Mouse (Mus musculus): Measurements from ENCODE around the gene Edc4.

The Edc4 gene

DNA sequence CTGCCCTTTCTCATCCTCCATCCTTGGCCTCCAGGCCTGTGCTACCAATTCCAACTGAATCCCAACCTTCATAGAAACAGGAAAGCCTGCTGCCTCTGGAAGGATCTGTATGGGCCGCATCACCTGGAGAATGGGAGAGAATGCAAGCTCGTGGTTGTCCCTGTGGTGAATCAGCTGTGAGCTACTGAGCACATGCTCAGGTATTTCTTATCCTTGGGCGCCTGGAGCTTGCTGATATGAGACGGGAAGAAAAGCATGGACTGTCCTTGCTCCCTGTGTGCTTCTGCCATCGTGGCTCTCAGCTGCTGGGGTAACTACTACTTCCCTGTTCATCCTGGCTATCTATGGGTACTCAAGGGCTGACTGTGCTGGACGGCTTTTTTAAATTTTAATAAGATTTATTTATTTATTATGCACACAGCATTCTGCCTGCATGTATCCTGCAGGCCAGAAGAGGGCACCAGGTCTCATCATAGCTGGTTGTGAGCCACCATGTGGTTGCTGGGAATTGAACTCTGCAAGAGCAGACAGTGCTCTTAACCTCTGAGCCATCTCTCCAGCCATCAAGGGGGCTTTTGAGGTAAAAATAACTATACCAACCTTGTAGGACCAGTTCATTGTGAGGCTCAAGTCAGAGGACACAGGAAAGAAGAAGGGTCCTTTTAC lies 14.2 kb upstream of the Edc4 start:
- no peak for DNase-seq (ENCODE audit: extremely low spot score, low read depth, low spot score)

DNA sequence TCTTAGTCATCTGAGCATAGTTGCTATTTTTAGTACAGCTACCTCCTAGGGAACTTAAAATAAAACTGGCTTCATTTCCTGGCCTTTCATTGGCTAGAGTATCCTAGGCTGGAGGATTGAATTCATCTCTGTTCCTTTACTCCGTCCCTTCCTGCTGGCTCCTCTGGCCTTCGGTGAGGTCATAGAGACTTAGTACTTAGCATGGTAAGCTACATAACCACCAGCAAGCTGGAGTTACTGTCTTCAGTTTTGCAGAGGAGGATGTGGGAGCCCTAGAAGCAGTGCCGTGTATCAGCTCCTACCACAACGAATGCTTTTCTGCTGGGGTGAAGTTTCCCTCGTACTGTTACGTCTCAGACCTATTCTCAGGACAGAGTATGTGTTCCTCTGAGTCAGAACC lies 6.4 kb upstream of the Edc4 start:
- no peak for DNase-seq (ENCODE audit: extremely low spot score, low read depth, low spot score)

DNA sequence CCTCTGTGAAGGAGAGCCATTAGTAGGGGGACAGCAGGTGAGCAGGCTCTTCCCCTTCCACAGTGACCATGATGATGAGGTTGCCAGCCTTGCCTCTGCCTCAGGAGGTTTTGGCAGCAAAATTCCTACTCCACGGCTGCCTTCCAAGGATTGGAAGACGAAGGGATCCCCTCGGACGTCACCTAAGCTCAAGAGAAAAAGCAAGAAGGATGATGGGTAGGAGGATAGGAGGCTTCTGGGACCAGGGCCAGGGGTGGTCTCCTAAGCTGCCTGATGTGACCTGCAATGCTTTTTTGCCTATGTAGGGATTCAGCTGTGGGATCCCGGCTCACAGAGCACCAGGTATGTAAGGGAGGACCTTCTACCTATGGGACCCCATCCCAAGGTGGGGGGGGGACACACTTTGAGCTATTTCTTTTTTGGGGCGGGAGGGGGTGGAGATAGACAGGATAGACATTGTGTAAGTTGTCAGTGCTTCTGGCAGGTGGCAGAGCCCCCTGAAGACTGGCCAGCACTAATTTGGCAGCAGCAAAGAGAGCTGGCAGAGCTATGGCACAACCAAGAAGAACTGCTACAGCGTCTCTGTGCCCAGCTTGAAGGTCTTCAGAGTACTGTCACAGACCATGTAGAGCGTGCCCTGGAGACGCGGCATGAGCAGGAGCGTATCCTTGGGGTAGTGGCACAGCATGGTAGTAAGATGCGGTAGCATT lies 9.2 kb downstream of the Edc4 start:
- no peak for DNase-seq (ENCODE audit: extremely low spot score, low read depth, low spot score)

DNA sequence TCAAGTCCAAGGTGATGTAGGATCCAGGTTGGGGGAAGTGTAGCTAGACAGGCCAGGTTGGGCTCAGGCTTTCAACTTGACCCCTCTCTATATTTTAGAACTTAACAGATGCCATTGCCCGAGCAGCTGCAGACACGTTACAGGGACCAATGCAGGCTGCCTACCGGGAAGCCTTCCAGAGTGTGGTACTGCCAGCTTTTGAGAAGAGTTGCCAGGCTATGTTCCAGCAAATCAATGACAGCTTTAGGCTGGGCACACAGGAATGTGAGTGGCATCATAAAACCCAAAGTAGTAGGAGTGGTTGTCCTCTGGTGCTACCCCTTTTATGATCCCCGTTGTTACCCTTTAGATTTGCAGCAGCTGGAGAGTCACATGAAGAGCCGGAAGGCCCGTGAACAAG lies 10.2 kb downstream of the Edc4 start:
- no peak for DNase-seq (ENCODE audit: extremely low spot score, low read depth, low spot score)

DNA sequence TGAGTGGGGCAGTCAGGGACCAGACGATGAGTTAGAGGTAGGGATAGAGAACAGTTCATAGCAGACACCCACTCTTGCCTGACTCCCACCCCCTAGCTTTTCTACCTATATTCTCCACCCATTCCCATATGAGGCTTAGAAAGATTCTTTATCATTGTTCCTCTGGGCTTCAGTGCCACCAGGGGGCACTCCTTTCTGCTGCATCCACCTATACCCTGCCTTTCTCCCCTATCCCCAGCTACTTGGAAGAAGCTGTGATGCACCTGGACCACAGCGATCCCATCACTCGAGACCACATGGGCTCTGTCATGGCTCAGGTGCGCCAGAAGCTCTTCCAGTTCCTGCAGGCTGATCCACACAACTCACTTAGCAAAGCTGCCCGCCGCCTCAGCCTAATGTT lies 11.8 kb downstream of the Edc4 start:
- DNase-seq (ENCODE audit: extremely low spot score, low read depth, low spot score) = no peak

DNA sequence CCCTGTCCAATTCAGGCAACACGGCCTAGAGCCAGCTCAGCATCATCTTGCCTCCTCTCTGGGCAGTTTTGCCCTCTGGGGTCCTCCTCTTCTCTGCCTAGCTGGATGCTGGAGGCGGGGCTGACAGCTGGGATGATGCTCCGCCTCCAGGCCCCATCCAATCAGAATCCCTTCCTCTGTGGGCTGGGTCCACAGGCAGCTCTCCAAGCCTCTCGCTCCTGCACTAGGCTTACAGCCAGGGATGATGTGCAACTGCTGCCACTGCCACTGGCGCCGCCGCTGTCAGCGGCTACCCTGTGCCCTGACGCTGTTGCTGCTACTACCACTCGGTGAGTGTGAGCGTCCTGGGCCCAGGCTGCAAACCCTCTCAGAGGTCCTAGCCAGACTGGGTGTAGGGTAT lies 12.7 kb downstream of the Edc4 start, which contains the start of gene Nrn1l:
Gene Nrn1l (plus strand): TSS at position 229 of the 400 bp plus-strand sequence.
- DNase-seq (ENCODE audit: extremely low spot score, low read depth, low spot score) = peak; percentile 39

DNA sequence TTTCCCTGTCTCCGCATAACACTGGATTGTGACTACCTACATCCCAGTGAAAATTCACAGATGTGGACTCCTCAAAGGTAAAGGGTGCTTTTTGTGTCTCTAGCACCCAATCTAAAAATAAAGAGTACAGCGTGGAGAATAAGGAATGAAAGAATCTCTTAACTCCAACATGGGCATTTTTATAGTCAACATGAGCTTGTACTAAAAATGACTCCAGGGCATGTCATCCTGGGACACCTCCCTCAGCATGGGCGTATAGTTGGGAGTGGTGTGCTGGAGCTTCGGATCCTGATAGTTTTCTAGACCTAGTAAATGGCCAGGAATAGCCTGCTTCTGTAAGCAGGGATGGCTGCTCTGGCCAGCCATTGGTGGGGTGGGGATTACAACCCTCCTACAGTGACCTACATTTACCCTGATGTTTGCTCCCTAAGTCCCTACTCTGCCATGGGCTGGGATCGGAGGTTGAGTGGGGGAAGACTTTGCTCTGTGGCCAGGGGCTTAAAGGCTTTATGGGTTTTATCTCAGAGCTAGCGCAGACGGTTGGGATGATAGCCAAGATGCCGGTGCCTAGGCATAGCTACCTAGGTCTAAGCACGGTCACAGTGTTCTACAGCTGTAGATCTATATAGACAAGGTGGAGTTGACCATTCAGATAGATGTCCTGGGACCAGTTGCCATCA lies 17.3 kb downstream of the Edc4 start:
- DNase-seq (ENCODE audit: extremely low spot score, low read depth, low spot score) = no peak

DNA sequence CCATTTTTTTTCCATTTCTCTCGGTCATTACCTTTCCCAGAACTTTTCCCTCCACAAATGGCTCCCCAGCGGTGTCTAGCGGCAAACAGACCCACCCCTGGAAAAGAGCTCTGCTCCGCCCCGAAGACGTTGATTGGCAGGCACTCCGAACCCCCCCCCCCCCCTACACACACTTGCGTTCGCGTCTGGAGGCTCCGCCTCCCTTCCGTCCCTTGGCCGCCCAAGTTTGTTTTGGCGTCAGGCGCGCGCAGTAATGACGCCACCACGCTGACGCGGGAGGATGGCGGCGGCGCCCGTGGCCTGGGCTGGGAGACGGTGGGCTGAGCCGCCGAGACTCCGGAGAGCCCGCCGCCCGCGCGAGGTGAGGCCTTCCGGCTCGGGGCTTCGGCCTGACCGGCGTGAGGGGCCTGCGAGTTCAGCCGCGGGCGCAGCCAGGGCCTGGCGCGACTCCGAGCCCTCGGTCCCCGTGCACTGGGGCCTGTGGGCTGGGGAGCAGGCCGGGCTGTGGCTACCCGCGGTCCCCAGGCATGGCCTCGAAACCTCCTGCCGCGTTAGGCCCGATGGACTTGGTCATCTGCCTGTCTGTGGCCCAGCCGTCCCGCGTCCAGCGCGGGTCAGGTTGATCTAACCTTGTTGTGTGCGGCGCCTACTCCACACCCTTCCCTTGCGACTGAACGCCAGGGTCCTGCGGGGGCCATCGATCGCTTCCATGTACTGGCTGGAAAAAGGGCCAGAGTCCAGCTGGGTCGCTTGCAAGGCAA lies 19.7 kb downstream of the Edc4 start, which contains the start of gene Pskh1:
Gene Pskh1 (plus strand): TSS at position 262 of the 761 bp plus-strand sequence.
- peak; percentile 77 for DNase-seq (ENCODE audit: extremely low spot score, low read depth, low spot score)

DNA sequence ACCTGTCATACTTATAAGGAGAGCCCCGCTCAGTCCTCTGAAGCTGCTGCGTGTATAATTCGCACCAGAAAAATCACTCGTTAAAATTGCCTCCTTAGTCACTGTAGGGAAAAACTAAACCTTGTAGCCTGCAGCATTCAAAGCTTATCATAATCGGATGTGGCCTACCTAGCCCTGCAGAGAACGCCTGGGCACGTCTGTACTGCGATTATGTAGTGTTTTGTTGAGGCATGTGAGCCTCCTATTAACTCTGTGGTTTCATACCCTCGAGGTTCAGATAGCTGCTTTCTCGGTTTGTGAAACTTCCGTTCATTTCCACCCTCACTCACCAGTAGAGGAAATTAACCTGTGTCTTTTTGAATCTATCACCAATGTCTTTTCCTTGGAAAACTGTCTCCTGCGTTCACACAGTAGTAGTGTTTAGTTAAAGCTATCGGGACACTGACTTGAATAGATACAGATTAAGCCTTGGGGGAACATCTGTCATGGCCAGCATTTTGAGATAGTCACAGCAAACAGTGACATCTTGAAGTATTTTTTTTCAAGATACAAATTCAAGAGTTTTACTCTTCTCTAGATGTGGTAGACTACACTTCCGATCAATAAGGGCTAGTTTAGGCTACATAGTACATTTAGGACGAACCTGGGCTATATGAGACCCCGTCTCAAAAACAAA lies 20.4 kb downstream of the Edc4 start:
- DNase-seq (ENCODE audit: extremely low spot score, low read depth, low spot score) = no peak

DNA sequence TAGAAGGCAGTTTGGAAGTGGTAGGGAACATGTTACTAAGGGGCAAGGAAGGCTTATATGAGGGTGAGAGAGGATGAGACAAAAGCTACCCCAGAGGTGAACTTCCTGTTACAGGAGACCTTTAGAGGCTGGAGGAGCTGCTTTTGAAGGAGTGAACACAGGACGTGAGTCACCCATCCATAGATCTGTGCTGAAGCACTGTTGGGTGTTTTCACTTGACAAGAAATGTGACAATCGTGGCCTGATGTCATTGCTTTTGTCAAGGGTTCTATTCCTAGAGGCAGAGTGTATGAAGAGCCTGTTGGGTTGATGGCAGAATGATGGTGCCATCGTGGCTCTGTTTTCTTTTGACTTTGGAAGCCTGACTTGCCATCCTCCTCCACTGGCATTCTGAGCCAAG lies 38.7 kb downstream of the Edc4 start:
- no peak for DNase-seq (ENCODE audit: extremely low spot score, low read depth, low spot score)

DNA sequence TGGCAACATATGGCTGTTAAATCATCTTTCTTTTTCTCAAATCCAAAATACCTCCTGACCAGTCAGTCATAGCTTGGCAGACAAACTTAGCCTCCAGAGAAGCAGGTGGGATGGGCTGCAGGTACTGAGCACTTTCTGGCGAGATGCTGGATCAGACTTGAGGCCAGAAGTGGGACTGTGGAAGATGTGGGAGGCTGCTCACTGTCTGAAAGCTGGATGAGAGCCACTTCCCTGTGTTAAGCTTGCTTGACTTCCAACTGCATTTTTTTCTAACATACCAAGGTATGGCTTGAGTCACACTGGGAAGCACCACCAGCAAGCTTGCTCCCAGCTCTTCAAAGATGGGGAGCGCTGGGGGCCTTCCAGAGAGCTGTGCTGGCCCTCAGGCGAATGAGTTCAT lies 44.4 kb downstream of the Edc4 start:
- DNase-seq (ENCODE audit: extremely low spot score, low read depth, low spot score) = no peak

DNA sequence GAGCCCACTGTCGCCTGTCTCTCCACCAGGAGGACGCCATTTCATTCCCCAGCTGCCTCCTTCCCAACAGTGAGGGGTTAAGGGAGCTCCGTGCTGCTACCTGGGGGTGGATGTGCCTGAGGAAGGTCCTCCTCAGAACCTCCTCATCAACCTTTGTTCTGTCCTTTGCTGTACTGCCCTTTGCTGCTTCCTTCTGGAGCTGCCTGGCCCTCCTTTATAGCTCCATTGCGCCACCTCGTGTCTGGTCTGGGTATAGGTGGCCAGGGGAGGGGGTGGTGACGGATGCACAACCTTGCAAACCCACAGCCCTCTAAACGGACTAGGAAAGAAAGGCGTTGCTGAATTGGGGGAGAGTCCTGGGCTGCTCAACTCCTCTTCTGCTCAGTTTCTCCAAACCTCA lies 49.9 kb downstream of the Edc4 start:
- DNase-seq (ENCODE audit: extremely low spot score, low read depth, low spot score) = peak; percentile 54

DNA sequence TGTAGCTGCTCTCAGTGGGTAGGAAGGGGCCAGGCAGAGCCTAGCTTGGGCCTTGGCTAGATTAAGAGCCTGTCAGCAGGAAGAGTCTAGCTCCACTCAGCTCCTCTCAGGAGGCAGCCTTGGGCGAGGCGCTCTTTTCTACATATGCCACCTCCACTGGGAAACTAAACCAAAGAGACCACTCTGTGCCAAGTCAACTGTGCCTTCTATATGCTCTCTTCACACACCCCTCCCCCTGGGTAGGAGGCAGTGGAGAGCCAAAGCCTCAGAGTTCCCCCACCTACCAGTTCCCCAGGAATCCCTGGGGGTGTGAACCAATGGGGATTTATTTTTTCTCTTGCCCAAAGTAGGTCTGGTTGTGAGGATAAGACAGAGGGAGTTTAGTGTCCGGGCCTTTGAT lies 50.6 kb downstream of the Edc4 start:
- DNase-seq (ENCODE audit: extremely low spot score, low read depth, low spot score) = no peak

DNA sequence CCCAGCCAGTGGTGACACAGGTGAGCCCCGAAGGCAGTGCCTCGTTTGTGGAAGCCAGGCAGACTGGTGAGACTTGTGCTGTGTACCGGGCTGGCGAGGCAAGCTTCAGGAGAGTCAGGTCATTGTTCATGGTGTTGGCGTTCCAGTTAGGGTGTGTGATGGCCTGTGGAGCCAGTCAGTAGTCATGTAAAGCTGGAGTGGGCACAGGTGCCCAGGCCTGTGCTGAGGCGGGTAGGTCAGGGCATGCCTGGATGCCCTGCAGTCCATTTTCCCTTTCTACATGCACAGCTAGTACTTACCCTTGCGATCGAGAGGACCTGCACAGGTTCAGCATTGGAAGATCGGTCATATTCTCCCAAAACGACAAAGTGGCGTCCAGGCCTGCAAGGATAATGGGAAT lies 51.8 kb downstream of the Edc4 start:
- no peak for DNase-seq (ENCODE audit: extremely low spot score, low read depth, low spot score)

DNA sequence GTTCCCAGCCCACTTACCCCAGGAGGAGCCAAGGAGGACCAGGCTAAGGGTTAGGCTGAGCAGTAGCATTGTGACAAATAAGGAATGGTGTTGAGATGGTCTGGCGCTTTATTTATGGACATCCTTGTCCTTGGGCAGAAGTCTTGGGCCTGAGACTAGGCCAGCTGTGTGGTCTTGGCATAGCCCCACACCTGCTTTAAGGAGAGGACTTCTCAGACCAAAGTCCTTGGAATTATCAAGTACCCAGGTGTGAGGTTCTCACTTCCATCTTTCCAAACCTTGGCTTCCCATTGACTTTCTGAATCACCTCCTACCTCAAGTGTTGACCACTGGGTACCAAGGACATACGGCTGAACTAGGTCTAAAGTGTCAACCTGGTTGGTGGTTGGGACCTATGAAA lies 53.1 kb downstream of the Edc4 start, which contains the start of gene Ctrl:
Gene Ctrl (minus strand): TSS at position 101 of the 400 bp plus-strand sequence.
- DNase-seq (ENCODE audit: extremely low spot score, low read depth, low spot score) = no peak

DNA sequence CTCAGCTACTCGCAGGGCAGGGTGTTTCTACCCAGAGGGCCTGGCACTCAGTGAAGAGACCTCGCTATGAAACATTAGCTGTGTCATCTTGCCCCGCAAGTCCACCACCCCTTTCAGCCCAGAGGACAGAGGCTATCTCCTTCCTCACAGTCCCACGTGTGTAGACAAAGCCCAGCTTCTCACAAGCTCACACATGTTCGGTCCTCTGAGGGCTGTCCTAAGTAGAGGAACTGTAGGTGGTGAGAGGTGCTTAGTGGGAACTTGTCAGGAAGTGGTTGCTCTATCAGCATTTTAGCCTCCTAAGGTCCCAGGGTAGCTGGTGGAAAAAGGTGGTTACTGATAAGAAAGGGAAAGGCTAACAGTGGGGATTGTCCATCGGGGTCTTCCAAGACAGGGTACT lies 54.4 kb downstream of the Edc4 start:
- DNase-seq (ENCODE audit: extremely low spot score, low read depth, low spot score) = no peak

DNA sequence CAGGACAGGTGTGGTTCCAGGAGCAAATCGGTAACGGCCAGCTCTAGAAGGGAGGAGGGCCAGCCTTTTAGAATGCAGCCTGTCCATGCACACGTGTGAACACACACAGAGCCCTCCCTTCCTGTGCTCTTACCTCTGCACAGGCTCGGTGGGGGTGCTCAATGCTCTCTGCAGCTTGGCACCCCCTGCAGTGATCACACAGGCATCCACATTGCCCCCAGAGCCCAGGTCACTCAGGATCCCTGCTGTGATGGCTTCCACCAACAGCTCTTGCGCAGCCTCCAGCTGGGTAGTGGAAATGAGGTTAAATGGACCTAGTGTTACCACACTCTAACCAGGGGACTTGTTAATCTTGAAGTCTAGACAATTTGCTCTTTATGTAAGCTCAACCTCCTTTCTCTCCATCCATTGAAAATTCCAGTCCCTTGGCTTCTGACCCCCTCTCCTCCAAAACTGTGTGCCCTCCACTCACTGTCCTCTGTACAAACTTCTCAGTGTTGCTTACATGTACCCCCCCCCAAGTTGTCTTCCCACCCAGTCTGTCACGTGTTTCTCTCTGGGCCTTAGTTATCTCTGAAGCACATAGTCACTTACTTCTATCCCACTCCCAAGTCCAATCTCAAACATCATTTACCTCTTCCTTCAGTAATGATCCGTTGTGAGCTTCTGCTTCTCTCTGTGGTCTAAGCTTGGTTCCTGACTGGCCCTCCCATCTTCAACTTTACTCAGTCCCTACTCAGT lies 55.4 kb downstream of the Edc4 start:
- no peak for DNase-seq (ENCODE audit: extremely low spot score, low read depth, low spot score)

DNA sequence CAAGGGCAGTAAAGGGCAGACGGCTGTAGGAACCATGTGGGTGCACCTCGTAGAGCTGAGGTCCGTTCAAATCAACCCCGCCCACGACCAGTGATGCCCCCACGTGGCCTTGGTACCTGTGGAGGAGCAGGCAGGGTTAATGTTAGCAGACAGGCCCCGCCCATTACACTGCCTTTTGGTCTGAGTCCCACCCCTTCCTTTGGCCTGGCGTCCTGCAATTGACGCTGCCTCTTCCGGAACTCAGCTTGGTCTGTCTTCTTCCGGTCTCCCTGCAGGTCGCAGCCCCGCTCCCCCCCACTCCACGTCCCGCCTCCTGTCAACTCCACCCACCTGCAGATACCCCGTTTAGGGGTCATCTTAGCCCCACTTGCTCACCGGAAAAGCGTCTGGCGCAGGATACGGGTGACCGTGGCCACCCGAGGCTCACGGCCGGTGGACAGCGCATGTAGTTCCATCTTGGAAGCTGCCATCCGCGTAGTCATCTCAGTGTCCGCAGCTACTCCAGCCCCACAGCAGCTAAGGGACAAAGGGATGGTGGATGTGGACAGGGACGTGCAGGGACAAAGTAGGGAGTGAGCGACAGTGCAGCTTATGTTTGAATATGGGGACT lies 56.3 kb downstream of the Edc4 start:
- peak; percentile 47 for DNase-seq (ENCODE audit: extremely low spot score, low read depth, low spot score)

DNA sequence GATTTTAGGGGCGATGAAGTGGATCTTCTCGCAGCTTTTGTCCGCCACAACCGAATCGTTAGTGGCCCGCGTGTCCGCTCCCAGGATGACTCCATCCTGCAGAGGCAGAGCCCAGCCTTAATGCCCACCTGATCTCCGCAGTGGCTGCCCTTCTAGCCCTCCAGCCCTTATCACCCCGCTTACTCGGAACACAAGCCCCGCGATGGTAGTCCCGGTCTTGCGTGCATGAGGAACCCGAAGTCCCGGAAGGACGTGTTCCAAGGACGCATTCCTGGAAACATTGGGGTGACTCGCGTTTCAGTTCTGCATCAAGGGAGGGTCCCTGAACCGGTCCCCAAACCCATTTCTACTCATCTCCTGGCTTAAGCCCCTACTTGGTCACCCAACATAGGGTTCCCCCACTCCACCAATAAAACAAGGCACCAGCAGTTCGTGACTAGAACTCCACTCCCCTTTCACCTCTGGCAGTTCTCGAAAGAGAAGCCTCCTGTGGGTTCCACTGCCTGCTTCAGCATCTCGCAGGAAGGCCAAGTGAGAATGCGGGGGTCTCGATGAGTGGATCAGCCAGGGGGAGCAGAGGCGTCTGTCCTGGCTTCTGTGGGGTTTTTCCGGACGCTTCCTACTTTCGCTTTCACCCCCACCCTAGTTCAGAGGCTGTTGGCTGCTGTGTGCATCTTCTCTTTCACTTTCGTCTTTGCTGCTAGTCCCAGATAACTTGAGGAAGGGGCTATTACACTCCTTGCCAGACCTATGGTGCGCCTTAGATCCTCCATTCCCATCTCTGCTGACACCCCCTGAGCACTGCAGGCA lies 57.0 kb downstream of the Edc4 start:
- no peak for DNase-seq (ENCODE audit: extremely low spot score, low read depth, low spot score)
